Mouse (Mus musculus) heart, postnatal 25 days (tissue): ENCODE data around the gene Gm45233. TPM values are rescaled to one million over a fixed set of nuclear protein-coding genes. Genes with fewer than 3 reads are reported as not detected.
A peak's percentile ranks its signal among the peaks of the same experiment; 100 is the strongest.

ENCODE experiments used
- DNase-seq: peaks from one replicate; pipeline ENCODE4 v3.0.0; 2022; ENCODE audit warnings: low spot score
- intact Hi-C: fragments of 180-260 bp; cut with DNase I; formaldehyde crosslinking; loops from one replicate; pipeline ENCODE4 v1.15.1; 2025
- total RNA-seq, 2 experiments: library from RNA; stranded (reverse); gene quantifications; 2 replicates each; pipeline ENCODE4 v1.2.3; 2021

Gm45233 gene
- total RNA-seq, 2 experiments from 2014 or later, result 0.39 to 0.61 TPM

DNA sequence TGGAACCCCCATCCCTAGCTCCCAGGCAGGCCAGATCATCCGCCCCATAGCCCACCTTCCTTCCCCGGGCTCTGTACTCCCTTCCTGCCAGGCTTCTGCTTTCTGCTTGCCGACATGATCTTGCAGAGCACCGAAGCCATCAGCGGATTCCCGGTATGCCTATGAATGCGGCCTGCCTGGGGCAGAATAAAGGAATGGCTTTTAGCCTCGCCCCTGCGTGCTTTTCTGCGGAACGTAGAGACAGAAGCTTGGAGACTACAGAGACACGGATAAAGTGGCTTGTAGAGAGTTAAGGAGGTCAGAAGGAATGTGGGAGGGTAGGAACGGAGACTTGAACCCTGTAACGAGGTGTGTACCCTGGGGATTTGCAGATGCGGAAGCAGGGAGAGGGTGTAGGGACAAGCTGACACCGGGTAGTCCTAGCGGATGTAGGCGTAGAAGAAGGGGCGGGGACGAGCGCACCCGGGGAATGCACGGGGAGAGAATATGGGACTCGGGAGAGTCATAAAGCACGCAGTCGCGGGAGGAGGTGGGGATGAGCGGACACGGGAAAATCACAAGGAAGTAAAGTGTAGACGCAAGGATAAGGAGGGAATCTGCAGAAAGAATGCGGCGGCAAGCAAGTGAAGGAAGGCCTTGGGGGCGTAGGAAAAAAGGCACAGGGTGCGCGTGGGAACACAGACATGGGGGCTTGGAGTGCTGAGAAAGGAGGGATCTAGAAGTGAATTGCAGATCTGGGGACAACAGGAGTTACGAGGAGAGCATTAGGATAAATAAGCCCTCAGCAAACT lies 607 bp upstream of the Gm45233 start:
- intact Hi-C loops, result loop anchor here (5.0 kb wide), 1 partner anchor 131 kb away; the partner anchor contains the start of gene Zfp715
- DNase-seq, result peak; percentile 77

DNA sequence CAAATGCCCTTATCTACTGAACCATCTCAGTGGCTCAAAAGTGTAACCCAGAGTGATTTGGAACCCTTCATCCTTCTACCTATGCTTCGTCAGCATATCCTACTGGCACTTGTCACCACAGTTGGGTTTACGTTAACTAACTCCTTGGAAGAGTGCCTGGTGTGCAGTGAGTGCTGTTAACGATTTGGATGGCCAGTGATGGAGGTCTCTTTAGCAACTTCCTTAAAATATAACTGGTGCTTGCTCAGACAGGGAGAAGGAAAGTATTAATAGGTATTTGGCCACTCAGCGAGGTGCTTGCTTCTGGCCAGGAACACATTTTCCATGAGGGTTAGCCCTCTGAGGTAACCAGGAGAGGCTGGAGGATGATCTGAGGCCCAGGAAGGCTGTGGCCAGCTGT lies 3.9 kb downstream of the Gm45233 start:
- no peak for DNase-seq
- intact Hi-C loops, result no loop called here

DNA sequence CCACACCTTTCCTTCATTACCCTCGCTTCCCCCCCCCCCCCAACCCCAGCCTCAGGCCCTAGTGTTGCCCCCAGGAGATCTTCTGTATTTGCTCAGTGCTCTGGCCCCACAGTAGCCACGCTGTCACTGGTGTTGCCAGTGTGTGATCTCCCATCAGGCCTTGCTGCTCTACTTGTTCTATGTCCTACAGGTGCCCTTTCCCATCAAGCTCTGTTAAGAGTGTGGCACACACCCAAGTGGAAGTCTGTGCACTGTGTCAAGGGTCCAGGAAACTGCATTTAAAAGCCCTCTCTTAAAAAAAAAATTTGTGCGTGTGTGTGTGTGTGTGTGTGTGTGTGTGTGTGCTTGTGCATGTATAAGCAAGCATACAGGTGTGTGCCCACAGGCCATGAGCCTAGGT lies 4.3 kb downstream of the Gm45233 start:
- intact Hi-C loops, result no loop called here
- DNase-seq, result no peak

DNA sequence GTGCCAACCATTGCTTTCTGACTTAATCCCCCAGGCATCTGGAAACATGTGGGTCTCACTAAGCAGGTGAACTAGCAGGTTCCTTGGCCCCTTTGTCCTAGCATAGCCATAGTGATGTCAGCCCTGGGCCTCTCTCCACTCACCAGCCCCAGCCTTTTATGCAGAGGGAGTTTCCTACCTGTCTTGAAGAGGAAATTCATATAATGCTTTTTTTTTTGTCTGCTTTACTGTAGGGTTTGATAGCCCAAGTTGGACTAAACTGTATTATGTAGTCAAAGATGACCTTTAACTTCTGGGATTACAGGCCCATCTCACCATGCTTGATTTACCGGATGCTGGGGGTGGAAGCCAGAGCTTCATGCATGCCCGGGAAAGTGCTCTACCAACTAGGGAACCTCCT lies 5.9 kb downstream of the Gm45233 start:
- no peak for DNase-seq
- intact Hi-C loops, result no loop called here

DNA sequence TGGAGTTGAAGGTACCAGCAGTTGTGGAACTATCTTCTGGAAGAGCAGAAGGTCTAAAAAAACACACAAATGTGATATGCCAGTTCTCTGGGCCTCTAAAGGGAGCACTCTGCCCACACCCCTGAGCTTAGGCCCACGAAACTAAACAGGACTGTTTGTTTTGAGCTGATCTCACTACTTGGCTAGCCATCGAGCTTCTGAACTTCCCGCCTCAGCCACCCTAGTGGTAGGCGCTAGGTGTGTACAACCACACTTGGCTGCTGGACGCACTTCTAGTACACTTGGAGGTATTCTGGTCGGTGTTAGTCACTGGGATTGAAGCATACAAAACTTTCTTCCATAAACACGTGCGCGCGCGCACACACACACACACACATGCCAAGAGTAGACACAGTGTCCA lies 7.8 kb downstream of the Gm45233 start:
- intact Hi-C loops, result no loop called here
- DNase-seq, result no peak

DNA sequence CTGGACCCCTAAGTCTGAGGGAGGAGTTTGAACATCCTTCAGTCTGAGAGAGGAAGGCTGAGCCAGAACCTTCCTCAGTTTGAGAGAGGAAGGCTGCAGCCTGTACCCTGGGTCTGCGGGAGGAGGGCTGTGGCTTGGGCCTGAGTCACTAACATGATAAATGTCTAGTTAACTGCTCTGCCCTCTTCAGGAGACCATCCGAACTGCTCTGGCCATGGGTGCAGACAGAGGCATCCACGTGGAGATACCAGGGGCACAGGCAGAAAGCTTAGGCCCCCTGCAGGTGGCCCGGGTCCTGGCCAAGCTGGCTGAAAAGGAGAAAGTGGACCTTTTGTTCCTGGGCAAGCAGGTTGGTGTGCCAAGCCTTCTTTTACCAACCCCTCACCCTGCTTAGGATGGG lies 8.7 kb downstream of the Gm45233 start:
- DNase-seq, result no peak
- intact Hi-C loops, result no loop called here

DNA sequence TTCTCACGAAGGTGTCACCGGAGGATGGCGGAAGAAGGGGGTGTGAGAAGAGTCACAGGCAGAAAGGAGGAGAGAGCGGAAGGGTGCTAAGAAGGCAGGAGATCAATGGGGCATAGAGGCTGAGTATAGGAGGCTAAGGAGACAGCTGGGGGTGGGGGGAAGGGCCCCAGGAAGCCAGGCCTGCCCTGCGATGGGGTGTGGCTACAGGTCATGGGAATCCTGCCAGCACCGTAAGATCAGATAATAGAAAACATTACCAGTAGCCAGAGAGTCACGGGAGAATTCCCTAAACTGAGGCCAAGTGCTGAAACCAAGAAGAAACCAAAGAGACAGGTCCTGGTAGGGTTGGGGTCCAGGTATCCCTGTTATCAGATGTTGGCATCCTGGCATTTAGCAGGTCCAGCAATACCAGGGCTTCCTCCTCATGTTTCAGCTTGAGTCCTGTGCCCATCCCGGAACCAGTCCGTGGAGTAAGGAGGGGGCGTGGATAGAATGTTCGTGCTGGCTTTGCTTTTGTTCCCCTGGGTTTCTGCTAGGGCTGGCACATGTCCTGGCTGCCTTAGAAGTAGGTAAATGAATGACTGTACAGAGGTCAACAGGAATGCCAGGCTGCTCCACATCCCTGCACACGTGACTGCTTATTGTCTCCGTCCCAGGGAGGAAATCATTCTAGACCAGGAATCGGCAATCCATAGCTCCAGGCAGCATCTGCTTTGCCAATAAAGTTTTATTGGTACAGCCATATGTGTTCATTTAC lies 9.8 kb downstream of the Gm45233 start:
- no peak for DNase-seq
- intact Hi-C loops, result no loop called here

DNA sequence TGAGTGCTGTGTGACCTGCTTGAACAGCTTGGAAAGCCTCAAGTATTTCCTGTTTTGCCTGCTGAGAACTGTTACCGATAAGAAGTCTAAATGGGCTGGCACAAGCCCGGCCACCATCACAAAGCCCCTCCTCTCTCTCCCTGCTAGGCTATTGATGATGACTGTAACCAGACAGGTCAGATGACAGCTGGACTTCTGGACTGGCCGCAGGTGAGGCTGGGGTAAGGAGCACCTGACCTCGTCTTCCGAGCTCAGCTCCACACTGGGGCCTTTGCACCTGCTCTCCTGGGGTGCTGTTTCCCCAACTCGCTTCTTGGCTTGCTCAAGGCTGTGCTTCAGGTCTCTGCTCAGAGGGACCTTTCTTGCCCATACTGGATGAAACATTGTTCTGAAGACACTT lies 10.4 kb downstream of the Gm45233 start:
- DNase-seq, result no peak
- intact Hi-C loops, result no loop called here

DNA sequence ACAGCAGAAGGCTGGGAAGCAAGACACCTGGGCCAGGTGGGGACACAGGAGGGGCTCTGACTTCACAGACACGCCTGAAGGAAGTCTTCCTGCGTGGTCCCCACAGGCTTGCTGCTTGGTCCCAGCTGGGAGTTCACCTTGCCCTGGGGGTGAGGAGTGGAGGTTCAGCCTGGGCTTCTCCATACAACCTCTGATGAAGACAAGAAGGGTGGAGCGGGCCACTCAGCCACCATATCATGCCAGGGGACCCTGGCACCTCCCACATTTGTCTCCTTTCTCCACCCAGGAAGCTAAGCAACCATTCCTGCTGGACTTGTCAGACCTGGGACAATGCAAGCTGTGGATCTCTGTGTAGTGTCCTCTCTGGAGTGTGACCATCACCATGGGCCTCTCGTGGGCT lies 18.9 kb downstream of the Gm45233 start, which contains the start of gene Vsig10l:
Gene Vsig10l, plus strand, starts transcription at position 301 of the 400 bp plus-strand sequence.
- intact Hi-C loops, result loop anchor here (10.0 kb wide), 1 partner anchor 432 kb away; no protein-coding TSS in a partner anchor
- no peak for DNase-seq

DNA sequence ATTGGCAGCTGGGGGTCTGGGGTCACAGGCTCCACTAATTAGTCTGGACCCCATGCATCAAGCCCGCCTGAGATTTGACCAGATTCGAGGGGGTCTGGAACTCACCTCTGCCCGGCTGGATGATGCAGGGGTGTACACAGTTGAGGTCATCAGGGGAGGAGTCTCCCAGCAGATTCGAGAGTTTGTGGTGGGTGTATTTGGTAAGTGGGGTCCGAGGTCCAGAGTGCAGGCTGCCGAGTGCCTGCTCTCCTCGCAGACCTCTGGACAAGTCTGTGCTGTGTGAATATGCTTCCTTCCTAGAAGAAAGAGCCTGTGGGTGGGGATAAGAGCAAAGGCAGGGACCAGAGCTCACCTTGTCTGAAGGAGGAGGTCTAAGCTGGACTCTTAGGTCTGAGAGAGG lies 20.0 kb downstream of the Gm45233 start:
- no peak for DNase-seq
- intact Hi-C loops, result loop anchor here (2.0 to 10.0 kb wide), 2 partner anchors 19 to 431 kb away; partner anchors contain the start of genes Etfb and Gm45233

DNA sequence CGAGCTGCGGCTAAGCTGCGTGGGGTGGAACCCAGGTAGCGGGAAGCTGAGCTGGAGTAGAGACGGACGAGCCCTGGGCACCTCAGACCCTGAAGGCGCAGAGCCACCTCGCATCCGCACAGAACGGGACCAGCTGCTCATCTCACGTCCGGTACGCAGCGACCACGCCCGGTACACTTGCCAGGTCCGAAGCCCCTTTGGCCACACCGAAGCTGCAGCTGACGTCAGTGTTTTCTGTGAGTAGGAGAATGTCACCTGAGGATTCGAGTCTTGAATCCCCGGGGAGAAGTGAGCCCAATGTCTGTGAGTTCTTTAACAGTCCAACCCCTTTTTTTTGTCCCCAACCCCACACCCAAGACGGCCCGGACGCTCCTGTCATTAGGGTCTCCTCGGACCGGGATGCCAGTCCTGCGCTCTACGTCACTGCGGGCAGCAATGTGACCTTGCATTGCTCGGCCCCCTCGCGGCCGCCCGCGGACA lies 21.0 kb downstream of the Gm45233 start:
- no peak for DNase-seq
- intact Hi-C loops, result loop anchor here (2.0 to 10.0 kb wide), 3 partner anchors 20 to 430 kb away; partner anchors contain the start of genes Etfb, Gm45233 and Zfp715

DNA sequence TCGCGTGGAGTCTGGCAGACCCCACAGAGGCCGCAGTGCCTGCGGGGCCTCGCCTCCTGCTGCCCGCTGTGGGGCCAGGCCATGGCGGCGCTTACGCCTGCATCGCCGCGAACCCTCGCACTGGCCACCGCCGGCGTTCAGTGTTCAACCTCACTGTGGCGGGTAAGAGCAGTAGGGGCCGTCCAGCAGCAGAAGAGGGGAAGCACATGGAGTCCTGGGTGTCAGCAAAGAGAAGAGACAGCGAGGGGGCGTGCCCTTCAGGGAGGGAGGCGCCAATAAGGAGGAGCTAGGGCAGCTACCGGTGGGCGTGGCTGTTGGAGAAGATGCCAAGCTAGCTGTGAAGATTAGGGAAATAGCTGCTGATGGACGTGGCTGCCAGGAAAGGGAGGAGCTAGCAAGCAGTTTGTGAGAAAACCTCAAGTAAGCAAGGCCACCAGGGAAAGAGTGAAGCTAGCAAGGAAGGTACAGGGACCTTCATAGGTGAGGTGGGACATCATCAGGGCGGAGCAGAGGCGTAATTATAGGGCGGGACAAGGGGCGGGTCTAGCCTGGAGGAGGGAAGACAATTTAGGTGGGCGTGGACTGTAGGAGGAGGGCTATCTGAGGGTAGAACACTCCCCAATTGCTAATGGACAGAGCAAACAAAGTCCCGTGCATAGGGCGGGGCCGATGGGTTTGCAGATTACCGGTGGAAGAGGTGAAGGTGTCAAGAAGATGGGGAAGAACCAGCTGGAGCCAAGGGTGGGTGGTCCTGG lies 21.6 kb downstream of the Gm45233 start:
- intact Hi-C loops, result loop anchor here (1.0 to 10.0 kb wide), 4 partner anchors 21 to 429 kb away; partner anchors contain the start of genes Etfb, Gm45233 and Zfp715
- peak; percentile 81 for DNase-seq

DNA sequence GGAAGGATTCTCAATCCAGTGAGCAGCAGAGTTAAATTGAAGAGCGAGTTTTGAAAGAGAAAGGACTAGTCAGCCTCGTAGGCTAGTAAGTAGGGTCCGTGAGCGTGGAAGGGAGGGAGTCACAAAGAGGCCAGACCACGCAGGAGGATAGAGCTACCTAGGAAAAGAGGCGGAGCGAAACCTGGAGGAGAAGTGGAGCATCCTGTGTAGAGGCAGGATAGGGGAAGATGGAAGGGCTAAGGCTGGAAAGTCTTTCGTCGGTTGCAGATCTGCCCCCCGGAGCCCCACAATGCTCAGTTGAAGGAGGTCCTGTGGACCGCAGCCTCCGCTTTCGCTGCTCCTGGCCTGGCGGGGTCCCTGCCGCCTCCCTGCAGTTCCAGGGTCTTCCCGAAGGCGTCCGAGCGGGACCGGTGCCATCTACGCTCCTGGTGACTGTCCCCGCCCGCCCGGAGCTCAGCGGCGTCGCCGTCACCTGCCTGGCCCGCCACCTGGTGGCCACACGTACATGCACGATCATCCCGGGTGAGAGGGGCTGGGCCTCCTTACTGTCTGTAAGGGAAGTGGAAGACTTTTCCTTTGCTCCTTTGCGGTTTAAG lies 22.3 kb downstream of the Gm45233 start:
- intact Hi-C loops, result loop anchor here (1.0 to 10.0 kb wide), 3 partner anchors 43 to 429 kb away; partner anchors contain the start of gene Zfp715
- DNase-seq, result peak; percentile 65

DNA sequence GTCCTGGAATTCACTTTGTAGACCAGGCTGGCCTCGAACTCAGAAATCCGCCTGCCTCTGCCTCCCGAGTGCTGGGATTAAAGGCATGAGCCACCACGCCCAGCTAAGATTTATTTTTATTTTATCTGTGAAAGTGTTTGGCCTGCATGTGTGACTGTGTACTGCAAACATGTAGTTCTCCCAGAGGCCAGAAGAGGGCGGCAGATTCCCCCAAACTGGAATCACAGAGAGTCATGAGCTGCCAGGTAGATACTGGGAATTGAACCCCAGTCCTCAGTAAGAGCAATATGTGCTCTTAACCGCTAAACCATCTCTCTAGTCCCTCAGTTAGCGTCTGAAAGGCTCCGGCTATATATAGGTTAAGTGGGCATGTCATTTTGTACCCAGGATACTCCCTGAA lies 26.4 kb downstream of the Gm45233 start:
- intact Hi-C loops, result no loop called here
- DNase-seq, result no peak

DNA sequence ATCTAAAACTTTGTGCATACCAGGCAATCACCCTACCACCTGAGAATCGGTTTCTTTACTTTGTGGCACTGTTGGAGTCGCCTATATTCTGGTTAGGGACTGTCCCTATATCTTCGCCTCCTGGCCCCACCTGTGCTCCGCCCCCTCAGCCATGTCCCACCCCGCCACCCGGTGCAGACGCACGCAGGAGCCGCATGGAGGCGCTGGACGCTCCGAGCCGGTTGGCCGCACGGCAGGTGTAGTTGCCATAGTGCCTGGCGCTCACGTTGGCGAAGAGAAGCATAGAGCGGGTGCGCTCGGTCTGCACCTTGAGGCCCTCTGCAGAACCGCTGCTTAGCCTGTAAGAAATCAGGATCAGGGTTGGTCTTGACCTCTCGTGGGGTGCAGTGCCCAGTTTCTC lies 31.8 kb downstream of the Gm45233 start:
- no peak for DNase-seq
- intact Hi-C loops, result no loop called here

DNA sequence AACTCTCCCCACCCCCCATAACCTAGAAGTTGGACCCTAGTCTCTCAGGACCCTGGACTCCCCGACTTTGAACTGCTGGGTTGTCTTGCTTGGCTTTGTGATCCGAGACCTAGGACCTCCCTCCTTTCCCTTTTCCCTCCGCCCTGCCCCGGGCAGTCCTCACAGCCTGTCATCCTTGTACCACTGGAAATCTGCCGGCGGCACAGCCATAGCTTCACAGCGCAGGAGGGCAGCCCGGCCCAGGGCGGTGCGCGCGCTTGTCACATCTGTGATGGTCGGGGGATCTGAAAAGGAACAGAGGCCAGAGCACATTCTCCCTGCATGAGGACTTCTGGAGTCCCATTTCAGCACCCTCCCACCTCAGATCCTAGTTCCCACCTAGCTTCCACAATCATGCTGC lies 32.4 kb downstream of the Gm45233 start:
- no peak for DNase-seq
- intact Hi-C loops, result no loop called here

DNA sequence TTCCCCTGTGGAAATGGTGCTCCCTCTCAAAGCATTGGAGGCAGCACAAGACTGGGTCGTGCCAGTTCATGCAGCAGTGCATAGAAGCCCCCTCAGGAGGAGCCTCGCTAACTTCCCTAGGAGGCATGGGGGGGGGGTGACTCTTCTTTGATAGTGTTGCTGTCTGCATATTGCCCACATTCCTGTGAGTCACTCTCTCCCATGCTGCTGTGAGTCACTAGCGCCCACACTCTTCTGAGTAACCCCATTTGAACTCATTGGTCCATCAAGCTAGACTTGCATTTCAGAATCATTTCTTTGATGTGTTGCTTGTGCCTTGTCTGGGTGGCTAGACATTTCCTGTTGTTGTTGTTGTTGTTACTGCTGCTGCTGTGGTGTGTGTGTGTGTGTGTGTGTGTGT lies 37.3 kb downstream of the Gm45233 start:
- no peak for DNase-seq
- intact Hi-C loops, result no loop called here

DNA sequence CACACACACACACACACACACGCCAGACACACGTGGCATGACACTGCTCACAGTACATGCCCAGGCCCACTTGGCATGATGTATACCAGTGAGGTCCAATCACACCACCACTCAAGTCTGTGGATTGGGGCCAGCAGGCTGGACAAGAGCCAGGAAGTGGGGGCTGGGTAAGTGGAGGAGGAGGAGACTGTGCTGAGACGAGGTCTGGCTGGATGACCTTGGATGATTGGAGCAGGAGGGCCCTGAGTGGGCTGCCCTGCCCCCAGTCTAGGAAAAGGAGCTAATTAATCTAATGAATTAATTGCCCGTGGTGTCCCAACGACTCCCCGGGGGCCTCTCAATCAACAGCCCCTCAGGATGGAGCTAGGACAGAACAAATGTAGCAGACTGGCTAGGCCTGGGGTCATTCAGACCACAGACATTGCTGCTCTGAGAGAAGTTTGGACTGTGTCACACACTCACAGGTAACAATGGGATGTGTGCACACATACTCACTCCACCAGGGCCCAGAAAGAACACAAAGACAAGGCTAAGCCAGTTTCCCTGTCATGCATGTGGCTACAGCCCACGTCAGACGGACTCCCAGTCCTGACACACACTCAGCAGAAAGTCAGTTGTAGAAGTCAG lies 38.3 kb downstream of the Gm45233 start:
- no peak for DNase-seq
- intact Hi-C loops, result no loop called here

DNA sequence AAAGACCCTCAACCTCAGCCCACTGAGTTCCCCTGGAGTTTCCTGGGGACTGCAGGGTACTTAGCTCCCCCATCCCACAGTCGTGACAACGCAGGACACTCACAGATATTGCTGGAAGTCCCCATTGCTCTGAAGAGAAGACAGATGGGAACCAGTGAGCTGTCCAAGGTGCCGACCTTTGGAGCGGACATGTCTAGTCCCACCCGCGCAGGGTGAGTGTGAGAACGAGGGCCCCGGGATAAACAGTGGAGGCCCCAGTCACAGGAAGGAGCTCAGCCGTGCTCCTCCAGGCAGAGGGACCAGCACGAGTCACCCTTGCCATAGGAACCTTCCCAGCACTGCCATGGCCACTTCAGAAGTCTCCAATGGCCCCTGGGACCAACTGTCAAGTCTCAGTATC lies 39.3 kb downstream of the Gm45233 start:
- no peak for DNase-seq
- intact Hi-C loops, result no loop called here
